Mouse (Mus musculus) heart, adult 8-10 months (tissue): ENCODE measurements around the gene Tdo2. TPM values are rescaled to one million over a fixed set of nuclear protein-coding genes. Genes with fewer than 3 reads are reported as not detected.

Experiments
- DNase-seq: peaks from one replicate; pipeline ENCODE4 v3.0.0; 2022; ENCODE audit warnings: low spot score
- total RNA-seq, 4 experiments: library from RNA; stranded (reverse); gene quantifications; 2 replicates each; pipeline ENCODE4 v1.2.4; 2022

The Tdo2 gene
- total RNA-seq, 4 experiments from 2014 or later, result 0.11 TPM; not detected in 3

GRCm38 (mm10) chr3:81943097-81943496 lies 32.9 kb downstream of the Tdo2 start:
- DNase-seq, result no peak

- no peak for DNase-seq
Measured at GRCm38 (mm10) chr3:81942341-81942740, 33.7 kb downstream of the Tdo2 start.

- DNase-seq, result peak; percentile 20
Measured at GRCm38 (mm10) chr3:81938924-81939323, 37.1 kb downstream of the Tdo2 start.

- no peak for DNase-seq
Measured at GRCm38 (mm10) chr3:81933348-81933747, 42.7 kb downstream of the Tdo2 start.

- peak; percentile 90 for DNase-seq
Measured at GRCm38 (mm10) chr3:81932141-81933101, 43.6 kb downstream of the Tdo2 start, which contains the start of gene Ctso. Gene Ctso (plus strand): TSS chr3:81932601.

- no peak for DNase-seq
Measured at GRCm38 (mm10) chr3:81931695-81932094, 44.3 kb downstream of the Tdo2 start.

- DNase-seq, result no peak
Measured at GRCm38 (mm10) chr3:81929073-81929472, 46.9 kb downstream of the Tdo2 start.

GRCm38 (mm10) chr3:81926764-81927325 lies 49.2 kb downstream of the Tdo2 start:
- no peak for DNase-seq

GRCm38 (mm10) chr3:81925856-81926255 lies 50.1 kb downstream of the Tdo2 start:
- no peak for DNase-seq

GRCm38 (mm10) chr3:81924931-81925330 lies 51.1 kb downstream of the Tdo2 start:
- DNase-seq, result peak; percentile 55

GRCm38 (mm10) chr3:81922910-81923309 lies 53.1 kb downstream of the Tdo2 start:
- DNase-seq, result no peak

GRCm38 (mm10) chr3:81919681-81920080 lies 56.3 kb downstream of the Tdo2 start:
- no peak for DNase-seq

GRCm38 (mm10) chr3:81918215-81918614 lies 57.8 kb downstream of the Tdo2 start:
- no peak for DNase-seq

GRCm38 (mm10) chr3:81917354-81917935 lies 58.6 kb downstream of the Tdo2 start:
- DNase-seq, result no peak

GRCm38 (mm10) chr3:81916030-81916686 lies 59.8 kb downstream of the Tdo2 start:
- peak; percentile 31 for DNase-seq

- no peak for DNase-seq
Measured at GRCm38 (mm10) chr3:81910286-81911036, 65.5 kb downstream of the Tdo2 start.

Other genes starting within 250 kb of the Tdo2 start
- 10 to 100 TPM in 1 of 4 experiments, 1 to 10 TPM in 3; 7.5 to 10.5 (median 8.9) TPM for gene Ctso, start 43.6 kb downstream of the Tdo2 start, total RNA-seq
- gene Asic5, start 6.1 kb upstream of the Tdo2 start, total RNA-seq, result not detected
- gene Gucy1b1, start 98.5 kb upstream of the Tdo2 start, total RNA-seq, result 10 to 100 TPM; 10.7 to 12.6 (median 11.0) TPM
- 10 to 100 TPM; 13.8 to 19.0 (median 15.7) TPM for gene Gucy1a1, start 169.6 kb upstream of the Tdo2 start, total RNA-seq